Mouse (Mus musculus) adrenal gland, postnatal 25 days (tissue): ENCODE data around the gene Ltb. TPM values are rescaled to one million over a fixed set of nuclear protein-coding genes. Genes with fewer than 3 reads are reported as not detected.

ENCODE experiments used
- DNase-seq: peaks from one replicate; pipeline ENCODE4 v3.0.0; 2021; ENCODE audit warnings: mixed read lengths
- total RNA-seq: library from RNA; stranded (reverse); gene quantifications from 2 replicates; pipeline ENCODE4 v1.2.3, GENCODE M21; 2021

The Ltb gene
- total RNA-seq, 1 experiment from 2014 or later, result 8.5 TPM

DNA sequence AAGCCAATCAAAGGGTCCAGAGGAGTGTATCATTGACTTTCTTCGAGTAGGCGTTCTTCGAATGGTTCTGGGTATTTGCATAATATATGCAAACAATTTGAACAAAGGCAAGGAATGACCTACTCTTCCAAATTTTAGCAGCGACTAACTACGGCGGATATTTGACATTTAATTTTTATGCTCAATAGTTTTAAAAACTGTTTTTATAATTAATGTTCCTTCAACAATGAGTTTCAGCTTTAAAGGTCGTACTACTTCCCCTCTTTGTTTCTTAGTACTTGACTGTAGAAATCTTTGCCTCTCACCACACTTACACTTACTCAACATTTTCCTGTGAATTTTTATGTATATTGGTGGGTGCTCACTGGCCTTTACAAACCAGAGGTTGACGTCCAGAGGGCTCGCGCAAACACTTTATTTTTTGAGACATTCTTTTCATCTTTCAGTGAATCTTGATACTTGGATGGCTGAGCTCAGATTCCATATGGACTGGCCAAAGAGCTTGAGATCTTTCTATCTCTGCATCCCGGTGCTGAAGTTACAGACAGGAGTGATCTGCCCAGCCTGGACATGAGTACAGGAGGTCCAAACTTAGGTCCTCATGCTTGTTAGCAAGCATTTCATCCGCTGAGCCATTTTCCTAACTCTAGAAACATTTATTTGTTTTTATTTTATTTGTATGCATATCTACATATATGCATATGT is 28.6 kb upstream of the Ltb start:
- DNase-seq, result no peak

DNA sequence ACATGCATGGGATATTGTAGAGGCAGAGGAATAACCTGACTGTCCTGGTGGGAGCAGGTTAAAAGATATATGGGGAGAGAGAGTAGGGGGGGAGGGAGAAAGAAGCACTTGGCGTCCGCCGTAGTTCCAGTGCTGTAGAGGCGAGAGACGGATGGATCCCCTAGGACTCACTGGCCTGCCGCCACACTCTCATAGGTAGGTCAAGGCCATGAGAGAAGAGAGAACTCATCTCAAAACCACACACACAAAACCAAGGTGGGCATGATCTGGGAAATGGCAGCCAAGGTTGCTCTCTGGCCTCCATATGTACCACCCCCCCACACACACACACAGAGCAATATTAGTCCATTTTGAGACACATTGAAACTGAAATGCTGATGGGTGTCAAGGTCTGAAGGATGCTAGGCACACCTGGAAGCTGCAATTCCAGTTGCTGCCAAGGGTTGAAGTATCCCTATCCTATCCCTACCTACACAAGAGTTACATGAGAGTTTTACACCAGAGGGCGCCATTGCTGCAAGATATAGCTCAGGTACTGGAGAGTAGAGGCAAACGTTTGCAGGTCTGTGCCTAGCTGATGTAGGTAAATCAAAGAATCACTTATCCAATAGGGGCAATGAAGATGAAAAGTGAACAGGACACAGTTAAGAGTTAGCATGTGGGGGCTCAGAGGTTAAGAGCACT is 27.7 kb upstream of the Ltb start:
- no peak for DNase-seq

DNA sequence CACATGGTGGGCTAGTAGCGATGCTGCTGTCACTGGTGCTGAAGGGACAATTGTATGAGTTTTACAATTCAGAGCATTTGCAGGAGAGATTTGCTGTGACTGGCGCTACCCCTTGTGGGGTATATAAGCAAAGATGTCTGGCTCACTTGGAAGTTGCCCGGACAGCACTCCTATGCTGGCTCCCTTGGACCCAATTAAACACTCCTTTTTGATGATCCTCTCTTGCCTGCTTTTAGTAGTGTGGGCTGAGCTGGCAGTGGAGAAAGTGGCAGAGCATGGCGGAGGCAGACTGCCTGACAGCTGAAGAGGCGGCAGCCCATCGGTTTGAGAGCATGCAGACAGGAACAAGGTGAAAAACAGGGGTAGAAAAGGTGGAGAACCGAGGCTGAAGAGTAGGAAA is 26.4 kb upstream of the Ltb start:
- no peak for DNase-seq

DNA sequence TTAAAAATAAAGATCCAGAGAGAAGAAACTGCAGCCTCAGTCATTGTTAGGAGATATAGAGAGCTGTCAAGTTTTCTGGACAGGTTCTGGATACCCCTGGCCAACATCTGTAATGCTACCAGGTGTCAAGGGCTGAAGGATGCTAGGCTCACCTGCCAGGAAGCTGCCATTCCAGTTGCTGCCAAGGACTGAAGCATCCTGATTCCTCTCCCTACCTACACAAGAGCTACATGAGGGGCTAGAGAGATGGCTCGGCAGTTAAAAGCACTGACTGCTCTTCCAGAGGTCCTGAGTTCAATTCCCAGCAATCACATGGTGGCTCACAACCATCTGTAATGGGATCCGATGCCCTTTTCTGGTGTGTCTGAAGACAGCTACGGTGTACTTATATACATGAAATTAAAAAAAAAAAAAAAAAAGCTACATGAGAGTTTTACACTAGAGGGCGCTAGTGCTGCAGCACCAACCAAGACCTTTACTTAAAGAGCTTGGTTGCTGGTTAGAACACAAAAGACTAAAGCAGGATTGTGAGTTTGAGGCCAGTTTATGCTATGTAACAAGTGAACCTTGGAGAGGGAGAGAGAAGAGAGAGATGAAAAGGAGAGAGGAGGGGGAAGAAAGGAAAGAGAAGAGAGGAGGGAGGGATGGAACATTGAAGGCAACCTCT is 25.6 kb upstream of the Ltb start:
- no peak for DNase-seq

DNA sequence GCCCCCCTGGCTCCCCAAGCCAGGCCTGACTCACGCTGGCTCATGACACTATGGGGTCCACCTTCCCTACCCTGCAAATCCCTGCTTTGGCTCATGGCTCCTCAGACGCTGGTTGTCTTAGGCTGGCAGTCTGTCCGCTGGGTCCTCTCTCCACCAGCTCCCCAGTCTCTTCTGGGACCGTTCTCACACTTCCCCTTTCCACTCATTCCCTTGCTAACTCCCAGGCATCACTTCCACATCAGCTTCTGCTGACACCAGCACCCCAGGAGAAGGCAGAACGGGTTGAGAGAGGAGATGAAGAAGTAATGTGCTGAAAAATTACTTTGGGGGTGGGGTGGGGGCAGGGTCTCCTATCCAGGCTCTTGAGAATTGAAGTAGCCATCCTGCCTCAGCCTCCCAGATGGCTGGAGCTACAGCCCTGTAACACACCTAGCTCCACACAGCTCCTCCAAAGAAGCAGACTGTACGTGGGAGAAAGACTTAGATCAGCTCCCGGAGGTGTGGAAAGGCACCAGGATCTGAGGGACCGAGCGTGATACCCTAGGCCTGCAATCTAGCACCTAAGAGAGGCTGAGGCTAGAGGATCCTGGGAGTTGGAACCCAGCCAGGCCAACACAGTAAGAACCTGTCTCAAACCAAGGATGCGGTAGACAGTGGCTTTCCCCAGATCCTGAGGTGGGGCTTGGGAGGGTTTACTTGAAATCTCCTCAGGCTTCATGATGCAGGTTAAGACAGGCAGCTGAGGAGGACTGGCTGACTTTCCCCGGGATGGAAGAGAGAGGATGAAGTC is 21.6 kb upstream of the Ltb start:
- DNase-seq, result no peak

DNA sequence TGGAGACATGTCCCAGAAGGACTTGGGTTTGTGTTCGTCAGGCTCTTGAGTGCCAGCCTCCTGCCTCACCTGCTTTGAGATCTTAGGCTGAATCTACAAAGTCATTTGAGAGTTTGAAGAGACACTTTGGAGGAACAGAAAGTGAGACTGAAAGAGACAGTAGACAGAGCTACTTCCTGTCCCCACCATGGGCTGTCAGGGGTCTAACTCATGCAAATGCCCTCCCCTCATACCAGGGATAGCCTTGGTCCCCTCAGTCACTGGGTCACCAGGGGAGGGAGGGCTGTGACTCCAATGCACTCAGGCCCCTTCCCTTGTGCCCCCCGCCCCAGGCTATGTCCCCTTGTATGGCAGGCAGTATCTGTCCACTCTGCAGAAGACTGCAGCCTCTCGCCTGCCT is 20.9 kb upstream of the Ltb start:
- DNase-seq, result no peak

DNA sequence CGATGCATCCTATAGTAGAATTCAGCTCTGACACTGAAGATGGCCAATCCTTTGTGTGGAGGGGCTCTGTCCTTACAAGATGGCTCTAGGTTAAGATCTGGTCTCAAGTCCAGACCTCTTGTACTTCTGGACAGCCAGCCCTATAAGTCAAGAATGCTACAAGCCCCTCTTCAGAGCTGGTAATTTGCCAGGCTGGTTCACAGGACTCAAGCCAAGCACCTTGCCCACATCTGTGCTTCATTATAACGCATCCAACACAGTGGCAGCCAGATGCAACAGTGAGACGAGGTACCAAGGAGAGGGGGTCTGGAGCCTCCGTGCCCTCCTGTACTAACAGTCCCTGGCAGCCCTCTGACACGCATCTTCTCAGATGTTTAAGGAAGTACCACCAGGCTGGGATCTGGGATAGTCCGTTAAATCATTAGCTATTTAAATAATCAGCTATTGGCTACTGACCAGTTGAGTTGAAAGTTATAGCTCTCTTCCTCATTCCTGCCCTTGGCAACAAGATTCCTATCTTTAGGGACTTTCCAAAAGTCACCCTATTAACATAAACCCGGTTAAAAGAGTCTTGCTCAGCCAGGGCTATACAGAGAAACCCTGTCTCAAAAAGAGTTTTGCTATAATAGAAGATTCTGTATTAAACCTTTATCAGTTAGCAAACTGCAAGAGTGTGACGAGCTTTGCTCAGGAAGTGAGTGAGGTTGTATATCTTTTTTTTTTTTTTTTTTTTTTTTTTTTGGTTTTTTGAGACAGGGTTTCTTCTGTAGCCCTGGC is 19.9 kb upstream of the Ltb start:
- no peak for DNase-seq

DNA sequence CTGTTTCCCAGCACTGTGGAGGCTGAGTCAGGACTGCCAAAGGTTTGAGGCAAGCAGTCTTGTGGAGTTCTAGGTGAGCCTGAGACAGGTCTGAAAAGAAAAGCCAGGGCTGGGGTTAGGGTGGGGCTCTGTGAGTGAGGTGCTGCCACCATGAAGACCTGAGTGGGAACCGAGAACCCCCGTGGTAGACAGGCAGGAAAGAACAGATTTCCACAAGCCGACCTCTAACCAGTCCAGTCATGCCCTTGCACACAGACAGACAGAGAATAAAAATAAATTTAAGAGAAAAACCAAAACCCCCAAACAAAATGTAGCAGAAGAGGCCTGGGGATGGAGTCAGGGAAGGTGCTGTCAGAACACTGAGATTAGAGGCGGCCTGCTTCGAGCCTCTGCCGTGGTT is 18.9 kb upstream of the Ltb start:
- DNase-seq, result no peak

DNA sequence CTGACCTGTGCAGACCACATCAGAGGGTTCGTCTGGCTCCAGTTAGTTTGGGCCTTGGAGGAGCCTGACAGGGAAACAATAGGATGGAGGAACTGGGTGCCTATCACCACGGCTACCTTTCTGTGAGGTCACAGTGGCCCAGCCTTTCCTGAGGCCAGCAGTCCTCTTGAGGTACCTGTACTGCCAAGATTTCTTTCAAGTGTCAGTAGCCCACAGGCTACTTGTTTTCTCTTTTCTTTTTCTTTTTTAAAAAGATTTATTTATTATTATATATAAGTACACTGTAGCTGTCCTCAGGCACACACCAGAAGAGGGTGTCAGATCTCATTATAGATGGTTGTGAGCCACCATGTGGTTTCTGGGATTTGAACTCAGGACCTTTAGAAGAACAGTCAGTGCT is 18.3 kb upstream of the Ltb start, which contains the start of gene Aif1:
Aif1 (minus strand) TSS at position 101 of the 400 bp plus-strand sequence.
- no peak for DNase-seq

DNA sequence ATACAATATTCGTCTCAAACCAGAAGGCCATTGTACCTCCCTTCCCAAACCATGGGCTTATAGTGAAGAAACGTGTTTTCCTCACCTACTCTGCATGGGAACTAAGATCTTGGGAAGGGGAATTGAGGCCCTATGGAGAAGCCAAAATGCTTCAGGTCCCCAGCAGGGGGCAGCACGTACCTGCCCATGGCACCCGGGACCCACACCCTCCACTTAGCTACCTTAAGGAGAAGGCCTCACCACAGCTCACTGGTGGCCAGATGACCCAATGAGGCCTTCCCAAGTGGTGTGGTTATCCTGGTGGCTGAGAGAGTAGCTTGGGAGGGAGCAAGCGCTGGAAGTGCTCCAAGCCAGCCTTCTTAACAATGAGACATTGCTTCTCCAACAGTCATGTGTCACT is 15.7 kb upstream of the Ltb start:
- peak; percentile 83 for DNase-seq

DNA sequence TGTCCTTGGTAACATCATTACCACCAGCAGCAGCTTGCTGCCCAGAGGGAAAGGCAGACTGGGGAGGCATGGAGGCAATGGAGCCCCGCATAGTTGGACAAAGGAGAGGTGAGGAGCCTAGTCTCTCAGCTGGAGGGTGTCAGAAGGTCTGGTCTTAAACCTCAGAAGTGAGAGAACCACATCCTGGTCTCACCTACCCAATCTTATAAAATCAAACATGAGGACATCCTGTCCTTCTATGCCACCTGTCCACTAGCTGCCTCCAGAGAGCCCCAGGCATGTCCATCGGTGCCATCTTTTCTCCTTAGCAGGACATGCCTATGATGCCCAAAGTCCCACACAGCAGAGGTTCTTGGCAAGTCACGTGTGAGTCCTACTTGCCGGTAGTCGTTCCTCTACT is 14.1 kb upstream of the Ltb start:
- DNase-seq, result no peak

DNA sequence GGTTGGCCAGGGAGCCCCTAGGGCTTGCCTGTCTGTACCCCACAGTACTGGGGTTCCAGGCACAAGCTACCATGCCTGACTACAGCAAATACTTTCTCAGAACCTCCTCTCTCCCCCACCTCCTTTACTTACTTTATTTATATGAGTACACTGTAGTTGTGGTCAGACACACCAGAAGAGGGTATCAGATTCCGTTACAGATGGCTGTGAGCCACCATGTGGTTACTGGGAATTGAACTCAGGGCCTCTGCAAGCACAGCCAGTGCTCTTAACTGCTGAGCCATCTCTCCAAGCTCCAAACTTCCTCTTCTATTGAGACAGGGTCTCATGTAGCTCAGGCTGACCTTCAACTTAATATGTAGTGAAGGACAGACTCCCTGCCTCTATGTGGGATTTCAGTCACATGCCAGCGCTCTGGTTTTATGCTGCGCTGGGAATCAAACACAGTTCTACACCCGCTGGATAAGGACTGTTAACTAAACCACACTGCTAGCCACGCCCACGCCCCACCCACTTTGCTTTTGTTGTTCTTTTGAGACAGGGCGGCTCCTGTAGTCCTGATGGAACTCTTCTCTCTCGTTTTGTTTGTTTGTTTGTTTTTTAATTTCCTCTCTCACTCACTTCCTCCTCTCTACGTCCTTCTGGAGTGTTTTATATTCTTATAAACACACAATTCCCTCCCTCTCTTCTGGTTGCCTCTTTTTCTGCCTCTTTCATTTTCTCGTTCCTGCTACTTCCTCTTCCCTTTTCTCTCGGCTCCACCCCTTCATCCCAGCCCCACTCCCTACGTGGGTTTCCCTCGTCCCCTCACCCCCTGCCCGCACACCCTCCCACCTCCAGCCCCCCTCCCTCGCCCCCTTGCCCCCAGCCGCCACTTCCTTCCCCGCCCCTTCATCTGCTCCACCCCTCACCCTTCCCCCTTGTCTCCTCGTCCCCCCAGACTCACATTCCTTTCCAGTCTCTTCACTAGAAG is 8.3 kb upstream of the Ltb start:
- peak; percentile 80 for DNase-seq

DNA sequence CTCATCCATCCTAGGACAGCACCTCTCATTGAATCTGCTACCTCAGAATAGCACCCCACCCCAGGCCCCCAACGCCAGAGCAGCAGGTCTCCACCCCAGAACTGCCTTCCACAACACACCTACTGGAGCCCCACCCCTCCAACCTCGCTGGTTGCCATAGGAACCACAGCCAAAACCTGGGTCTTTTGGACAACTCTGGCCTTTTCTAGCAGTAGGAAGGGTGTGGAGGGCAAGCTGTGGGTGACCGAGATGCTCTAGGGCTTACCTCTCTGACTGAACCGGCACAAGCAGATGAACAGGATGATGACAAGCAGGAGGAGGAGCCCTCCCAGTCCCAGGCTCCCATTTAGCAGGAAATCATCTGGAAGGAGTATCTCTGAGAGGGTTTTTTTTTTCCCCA is 7.6 kb upstream of the Ltb start:
- no peak for DNase-seq

DNA sequence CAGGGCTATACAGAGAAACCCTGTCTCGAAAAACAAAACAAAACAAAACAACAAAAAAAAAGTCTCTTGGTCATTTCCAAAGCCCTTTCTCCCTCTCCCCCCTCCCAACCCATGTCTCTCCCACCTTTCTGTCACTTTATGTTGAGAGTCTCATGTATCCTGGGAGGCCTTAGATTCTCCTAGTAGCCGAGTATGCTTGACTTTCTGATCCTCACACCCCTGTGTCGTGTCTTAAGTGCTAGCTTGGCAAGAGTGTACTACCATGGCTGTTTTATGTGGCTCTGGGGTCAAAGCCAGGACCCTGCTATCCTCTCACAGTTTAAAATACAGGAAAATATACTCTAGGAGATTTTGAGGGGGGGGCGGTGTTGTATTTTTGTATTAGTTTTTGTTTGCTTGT is 6.9 kb upstream of the Ltb start:
- no peak for DNase-seq

DNA sequence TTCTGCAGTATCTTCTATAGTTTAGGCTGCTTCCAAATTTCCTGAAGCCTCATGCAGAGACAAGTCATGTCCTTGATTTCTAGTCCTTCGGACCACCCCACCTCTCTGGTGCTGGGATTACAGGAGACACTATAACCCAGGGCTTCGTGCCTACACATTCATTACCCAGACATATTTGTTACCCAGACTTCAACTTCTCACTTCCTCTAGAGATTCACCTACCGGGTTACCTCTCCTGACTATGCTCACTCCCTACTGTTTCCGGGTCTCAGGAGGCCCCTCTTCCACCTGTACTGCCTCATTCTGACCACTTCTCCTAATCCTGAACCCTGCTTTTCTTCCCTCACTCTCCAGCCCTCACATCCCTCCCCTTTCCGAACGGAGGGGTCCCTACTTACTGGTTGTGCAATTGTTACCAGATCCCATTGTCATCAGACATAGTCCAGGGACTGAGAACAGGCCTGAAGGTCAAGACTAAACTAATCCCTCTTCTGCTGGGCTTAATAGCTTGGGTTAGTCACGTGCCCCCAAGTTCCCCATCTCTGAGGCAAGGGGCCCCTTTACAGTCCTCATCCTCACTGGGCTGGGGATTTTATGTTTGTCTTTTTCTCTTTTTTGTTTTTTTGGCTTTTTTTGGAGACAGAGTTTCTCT is 6.2 kb upstream of the Ltb start, which contains the start of gene Lst1:
Lst1 (minus strand) TSS at position 481 of the 652 bp plus-strand sequence.
- DNase-seq, result no peak

DNA sequence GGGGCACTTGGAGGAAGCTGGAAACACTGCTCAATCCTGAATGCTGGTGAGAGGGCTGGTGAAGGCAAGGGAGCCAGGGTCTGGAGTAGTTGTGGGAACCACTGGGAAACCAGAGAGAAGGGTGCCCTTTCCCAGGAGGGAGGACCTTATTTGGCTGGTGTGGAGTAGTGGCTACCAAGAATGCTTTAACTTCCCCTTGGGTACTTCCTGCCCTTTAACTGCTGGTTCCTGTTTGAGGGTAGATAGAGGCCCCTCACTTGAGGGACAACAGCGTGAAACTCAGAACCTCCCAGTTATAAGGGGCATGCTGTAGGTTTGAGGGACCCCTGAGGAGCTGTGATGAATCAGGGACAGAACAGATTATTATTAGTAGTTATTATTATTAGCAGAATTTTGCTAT is 5.1 kb upstream of the Ltb start:
- no peak for DNase-seq

DNA sequence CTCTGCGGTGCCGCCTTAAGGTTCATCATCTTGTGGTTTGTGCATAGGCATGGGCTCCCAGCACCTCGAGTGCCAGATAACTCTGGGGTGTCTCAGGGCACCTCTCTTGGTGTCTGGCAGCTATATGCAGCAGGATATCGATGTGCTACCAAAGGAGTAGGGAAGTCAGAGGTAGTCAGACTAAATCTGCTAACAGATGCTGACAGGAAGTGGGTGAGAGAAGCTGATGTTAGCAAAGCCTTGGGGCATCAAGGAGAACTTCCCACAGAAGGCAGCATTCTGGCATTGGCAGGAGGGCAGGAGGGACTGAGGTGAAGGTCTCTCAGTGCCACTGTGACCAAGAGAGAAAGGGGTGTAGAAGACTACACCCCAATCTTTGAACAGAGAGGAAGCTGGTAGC is 4.1 kb upstream of the Ltb start:
- no peak for DNase-seq

DNA sequence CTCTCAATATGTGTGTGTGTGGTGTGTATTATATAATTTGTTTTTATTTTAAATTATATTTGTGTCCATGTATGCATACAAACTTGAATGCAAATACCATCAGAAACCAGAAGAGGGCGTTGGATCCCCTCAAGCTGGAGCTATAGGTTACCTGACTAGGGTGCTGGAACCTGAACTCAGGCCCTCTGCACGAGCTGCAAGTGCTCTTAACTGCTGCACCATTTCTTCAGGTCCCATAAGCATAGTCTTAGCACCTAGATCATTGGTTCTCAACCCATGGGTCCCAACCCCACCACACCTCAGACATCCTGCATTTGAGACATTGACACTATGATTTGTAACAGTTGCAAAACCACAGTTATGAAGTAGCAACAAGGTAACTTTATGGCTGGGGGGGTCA is 2.5 kb upstream of the Ltb start:
- DNase-seq, result no peak

DNA sequence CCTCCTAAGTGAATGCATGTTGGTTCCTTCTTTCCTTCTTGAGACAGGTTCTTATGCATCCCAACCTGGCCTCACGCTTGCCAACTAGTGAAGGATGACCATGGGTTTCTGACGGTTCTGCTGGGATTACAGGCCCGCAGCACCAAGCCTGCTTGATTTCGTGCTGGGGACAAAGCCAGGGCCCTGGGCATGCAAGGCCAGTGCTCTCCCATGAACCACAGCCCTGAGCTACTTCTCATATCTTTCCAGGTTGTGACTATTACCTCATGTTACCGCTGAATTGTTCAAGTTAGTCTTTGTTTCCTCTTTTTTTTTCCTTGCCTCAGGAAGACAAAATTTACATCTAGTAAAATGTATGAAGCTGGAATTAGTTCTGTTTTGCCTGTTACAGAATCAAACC is 1.3 kb upstream of the Ltb start:
- DNase-seq, result no peak
